Mouse (Mus musculus): ENCODE data around the gene Otop2.

The Otop2 gene

DNA sequence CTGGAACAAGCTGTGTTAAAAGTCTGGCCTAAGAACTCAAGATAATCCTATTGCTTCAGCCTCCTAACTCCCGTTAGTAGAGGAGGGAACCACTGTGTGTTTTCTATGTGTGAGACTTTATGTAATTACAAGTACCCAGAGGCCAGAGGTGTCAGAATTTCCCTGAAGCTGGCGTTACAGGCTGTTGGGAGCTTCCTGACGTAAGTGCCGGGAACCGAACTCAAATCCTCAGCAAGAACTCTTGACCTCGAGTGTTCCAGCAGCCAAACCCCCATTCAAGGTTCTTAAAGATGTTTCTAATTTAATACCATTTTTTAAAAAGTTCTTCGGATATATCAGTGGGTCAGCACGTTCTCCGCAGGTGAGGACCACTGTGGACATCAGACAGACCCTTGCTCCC is 74.3 kb downstream of the Otop2 start:
- DNase-seq (ENCODE audit: low spot score in 2 of 2): no peak

Measured in frontal cortex, postnatal 14 days (tissue).